ENCODE assay signal across 8 mouse cellular contexts in genomic region chr15:79931496-79932141, GRCm38 (mm10). TPM values are rescaled to one million over a fixed set of nuclear protein-coding genes. Genes with fewer than 3 reads are reported as not detected.
DNase-seq lines count a peak whose midpoint lies in the region; ATAC-seq and TF ChIP-seq lines count a peak whose summit lies in the region.

No protein-coding gene starts in this region.

- intact Hi-C loops in heart, adult 2 months (cut with DNase I), result loop anchor here (5.0 kb wide), 1 partner anchor 99 kb away; the partner anchor contains the start of genes Cbx6 and Npcd

- WGBS in heart, adult 2 months, result 46% methylated on average over 13 of the region's 13 CpGs
- WGBS in bone marrow, adult 2 months, result 39% methylated on average over 13 of the region's 13 CpGs
- 26% methylated on average over 13 of the region's 13 CpGs for WGBS in hindbrain, postnatal 0 days
- 43% methylated on average over 13 of the region's 13 CpGs for WGBS in liver, embryonic 14.5 days (ENCODE audit: insufficient replicate concordance)
- WGBS in stomach, embryonic 16.5 days, result 27% methylated on average over 13 of the region's 13 CpGs

- H3K27ac ChIP-seq in heart, adult 2 months, result peak overlapping the region; percentile 85
- peak overlapping the region; percentile 91 for H3K27ac ChIP-seq in bone marrow, adult 2 months (ENCODE audit: control insufficient read depth, insufficient read depth, low read depth, low read length, poor library complexity)
- no peak overlapping the region for H3K27ac ChIP-seq in hindbrain, postnatal 0 days
- no peak overlapping the region for H3K27ac ChIP-seq in liver, embryonic 14.5 days
- peak overlapping the region; percentile 58; the same call in 1 of the 2 replicates for H3K27ac ChIP-seq in stomach, embryonic 16.5 days (ENCODE audit: low read length)

- no peak for DNase-seq in heart, adult 2 months
- no peak for DNase-seq in heart, adult 8-10 months (ENCODE audit: low spot score)
- DNase-seq in hindbrain, postnatal 0 days (ENCODE audit: low spot score), result no peak
- no peak for DNase-seq in liver, embryonic 14.5 days (ENCODE audit: low read depth in 3 of 3, low spot score in 3 of 3)
- DNase-seq in embryo, embryonic 11 days, result no peak
- no peak for DNase-seq in gastrocnemius, postnatal 10 days

- no peak for ATAC-seq in hindbrain, postnatal 0 days
- ATAC-seq in liver, embryonic 14.5 days (ENCODE audit: insufficient read depth), result no peak
- ATAC-seq in stomach, embryonic 16.5 days (ENCODE audit: insufficient read depth, low FRiP score), result no peak

- TF ChIP-seq EP300 in heart, adult 2 months (IDR thresholded peaks at IDR 0.05; ENCODE audit: insufficient read depth, low read depth, low read length), result no peak
- TF ChIP-seq EP300 in liver, embryonic 14.5 days (IDR thresholded peaks at IDR 0.05; ENCODE audit: low read depth), result no peak

- no peak for TF ChIP-seq CTCF in heart, adult 2 months (IDR thresholded peaks at IDR 0.05)
- TF ChIP-seq CTCF in bone marrow, adult 2 months (IDR thresholded peaks at IDR 0.05; ENCODE audit: control insufficient read depth, insufficient read depth, low read length), result no peak
- no peak for TF ChIP-seq CTCF in hindbrain, postnatal 0 days (IDR thresholded peaks at IDR 0.05; ENCODE audit: low read depth)
- no peak for TF ChIP-seq CTCF in liver, embryonic 14.5 days (IDR thresholded peaks at IDR 0.05; ENCODE audit: low read depth)

- H3K4me3 ChIP-seq in heart, adult 2 months, result peak overlapping the region; percentile 78
- H3K4me3 ChIP-seq in bone marrow, adult 2 months (replicated peaks; ENCODE audit: control insufficient read depth, low read depth, low read length), result peak overlapping the region; percentile 78
- H3K4me3 ChIP-seq in hindbrain, postnatal 0 days (ENCODE audit: low read length), result peak overlapping the region; percentile 54
- H3K4me3 ChIP-seq in liver, embryonic 14.5 days (ENCODE audit: insufficient read depth in 1 of 2, low read depth in 2 of 2, low read length in 2 of 2), result peak overlapping the region; percentile 63 to 83
- H3K4me3 ChIP-seq in stomach, embryonic 16.5 days (replicated peaks; ENCODE audit: low read length), result peak overlapping the region; percentile 59

- peak overlapping the region; percentile 93; the same call in 1 of the 2 replicates for H3K9ac ChIP-seq in heart, adult 2 months (ENCODE audit: low read depth, low read length)
- H3K9ac ChIP-seq in hindbrain, postnatal 0 days (replicated peaks; ENCODE audit: low read length), result no peak overlapping the region
- no peak overlapping the region; the same call in 1 of the 2 replicates for H3K9ac ChIP-seq in liver, embryonic 14.5 days (replicated peaks)
- H3K9ac ChIP-seq in stomach, embryonic 16.5 days (ENCODE audit: low read length), result peak overlapping the region; percentile 76

- no peak for TF ChIP-seq POLR2A in heart, adult 2 months (IDR thresholded peaks at IDR 0.05; ENCODE audit: insufficient read depth, low read depth, low read length)
- TF ChIP-seq POLR2A in bone marrow, adult 2 months (IDR thresholded peaks at IDR 0.05; ENCODE audit: borderline replicate concordance, control insufficient read depth, low read depth, low read length), result no peak

- no peaks in the 10 kb centered on the region for H3K36me3 ChIP-seq in heart, adult 2 months (ENCODE audit: control insufficient read depth, insufficient read depth, low read length)
- H3K36me3 ChIP-seq in hindbrain, postnatal 0 days (ENCODE audit: insufficient read depth, low read length), result no peaks in the 10 kb centered on the region
- no peaks in the 10 kb centered on the region for H3K36me3 ChIP-seq in liver, embryonic 14.5 days (replicated peaks; ENCODE audit: control insufficient read depth, insufficient read depth, low read depth)
- no peaks in the 10 kb centered on the region for H3K36me3 ChIP-seq in stomach, embryonic 16.5 days (ENCODE audit: control insufficient read depth, insufficient read depth, low read length)

- no peaks in the 10 kb centered on the region for H3K9me3 ChIP-seq in hindbrain, postnatal 0 days (ENCODE audit: low read length)
- H3K9me3 ChIP-seq in liver, embryonic 14.5 days (ENCODE audit: control insufficient read depth, low read length), result no peaks in the 10 kb centered on the region
- no peaks in the 10 kb centered on the region for H3K9me3 ChIP-seq in stomach, embryonic 16.5 days (replicated peaks; ENCODE audit: control insufficient read depth, low read length)

- peak overlapping the region; percentile 80 for H3K4me2 ChIP-seq in hindbrain, postnatal 0 days (ENCODE audit: low read depth, low read length)
- H3K4me2 ChIP-seq in liver, embryonic 14.5 days (ENCODE audit: low read depth), result peak overlapping the region; percentile 97
- peak overlapping the region; percentile 67 for H3K4me2 ChIP-seq in stomach, embryonic 16.5 days (ENCODE audit: low read depth, low read length)

- H3K4me1 ChIP-seq in heart, adult 2 months (ENCODE audit: control insufficient read depth, insufficient read depth, low read length), result peaks cover 8% of the 10 kb centered on the region
- no peaks in the 10 kb centered on the region; the same call in 1 of the 2 replicates for H3K4me1 ChIP-seq in bone marrow, adult 2 months (ENCODE audit: control insufficient read depth, insufficient read depth, low read length)
- peaks cover 11% of the 10 kb centered on the region; the same call in 1 of the 2 replicates for H3K4me1 ChIP-seq in hindbrain, postnatal 0 days (ENCODE audit: insufficient read depth, low read length)
- H3K4me1 ChIP-seq in liver, embryonic 14.5 days (replicated peaks; ENCODE audit: control insufficient read depth in 2 of 2, insufficient read depth in 2 of 2, low read length in 1 of 2), result peaks cover 27 to 28% of the 10 kb centered on the region in 2 experiments
- peaks cover 16% of the 10 kb centered on the region for H3K4me1 ChIP-seq in stomach, embryonic 16.5 days (ENCODE audit: control insufficient read depth, insufficient read depth, low read length)

- H3K27me3 ChIP-seq in heart, adult 2 months (ENCODE audit: control insufficient read depth, insufficient read depth, low read length), result peaks cover 1% of the 10 kb centered on the region; the same call in 1 of the 2 replicates
- H3K27me3 ChIP-seq in hindbrain, postnatal 0 days (ENCODE audit: insufficient read depth, low read length), result no peaks in the 10 kb centered on the region
- H3K27me3 ChIP-seq in liver, embryonic 14.5 days (ENCODE audit: control insufficient read depth, insufficient read depth, low read length), result peaks cover 42% of the 10 kb centered on the region
- H3K27me3 ChIP-seq in stomach, embryonic 16.5 days (ENCODE audit: control insufficient read depth, insufficient read depth, low read length), result peaks cover 18% of the 10 kb centered on the region; the same call in 1 of the 2 replicates

- no peaks in the 10 kb centered on the region for H3K79me2 ChIP-seq in heart, adult 2 months (replicated peaks; ENCODE audit: control insufficient read depth, insufficient read depth, low read length)

RNA-seq across cellular contexts. Expression of gene Cbx7, which starts 39.3 kb away (rescaled TPM):
- total RNA-seq in heart, adult 2 months (2021), result 10 to 100 TPM; 18.9 to 21.7 TPM
- 21.4 and 31.6 TPM in 2 replicates for polyA plus RNA-seq in heart, adult 2 months (2012; rRNA removed)
- total RNA-seq in heart, adult 8-10 months (2022), result 10 to 100 TPM; 18.7 to 28.2 (median 21.1) TPM
- polyA plus RNA-seq in bone marrow, adult 2 months (2011; ENCODE audit: insufficient read depth, insufficient read length, low replicate concordance, missing spikeins), result 16.8 and 22.5 TPM in 2 replicates
- total RNA-seq in hindbrain, postnatal 0 days (2014; rRNA removed), result 5.1 and 9.5 TPM in 2 replicates
- 2.9 and 3.1 TPM in 2 replicates for polyA plus RNA-seq in hindbrain, postnatal 0 days (2015; fragmentation: Nextera tagmentation; extraction: Ambion mirVana)
- 2.5 and 2.6 TPM in 2 replicates for polyA plus RNA-seq in liver, embryonic 14.5 days (2012; rRNA removed)
- 0.62 and 1.3 TPM in 2 replicates for polyA plus RNA-seq in liver, embryonic 14.5 days (2014; fragmentation: Nextera tagmentation; extraction: Ambion mirVana)
- 5.7 and 6.9 TPM in 2 replicates for polyA plus RNA-seq in stomach, embryonic 16.5 days (2015; fragmentation: Nextera tagmentation; extraction: Ambion mirVana)
- 1 to 10 TPM; 2.9 to 4.1 TPM for total RNA-seq in gastrocnemius, postnatal 10 days (2021)

RNA-seq across cellular contexts. Expression of gene Apobec3, which starts 40.2 kb away (rescaled TPM):
- total RNA-seq in heart, adult 2 months (2021), result 1 to 10 TPM; 6.8 to 7.1 TPM
- polyA plus RNA-seq in heart, adult 2 months (2012; rRNA removed), result 13.9 and 16.3 TPM in 2 replicates
- total RNA-seq in heart, adult 8-10 months (2022), result 1 to 10 TPM; 7.2 to 8.4 (median 8.0) TPM
- 104 and 140 TPM in 2 replicates for polyA plus RNA-seq in bone marrow, adult 2 months (2011; ENCODE audit: insufficient read depth, insufficient read length, low replicate concordance, missing spikeins)
- 3.5 and 5.3 TPM in 2 replicates for total RNA-seq in hindbrain, postnatal 0 days (2014; rRNA removed)
- 3.9 and 4.5 TPM in 2 replicates for polyA plus RNA-seq in hindbrain, postnatal 0 days (2015; fragmentation: Nextera tagmentation; extraction: Ambion mirVana)
- polyA plus RNA-seq in liver, embryonic 14.5 days (2012; rRNA removed), result 23.5 and 29.8 TPM in 2 replicates
- 34.3 and 35.9 TPM in 2 replicates for polyA plus RNA-seq in liver, embryonic 14.5 days (2014; fragmentation: Nextera tagmentation; extraction: Ambion mirVana)
- 31.5 and 31.9 TPM in 2 replicates for polyA plus RNA-seq in stomach, embryonic 16.5 days (2015; fragmentation: Nextera tagmentation; extraction: Ambion mirVana)
- 10 to 100 TPM in 1 of 2 experiments, 1 to 10 TPM in 1; 7.5 to 11.8 TPM for total RNA-seq in gastrocnemius, postnatal 10 days (2021)

Comparison
In these comparisons a context has a peak if more than half of its experiments do, and no peak if none do; other contexts are left out.
1. H3K27ac ChIP-seq: peak in heart, adult 2 months (single experiment), bone marrow, adult 2 months (single experiment) and stomach, embryonic 16.5 days (single experiment); none in hindbrain, postnatal 0 days (single experiment) and liver, embryonic 14.5 days (single experiment).
2. H3K9ac ChIP-seq: peak in heart, adult 2 months (single experiment) and stomach, embryonic 16.5 days (single experiment); none in hindbrain, postnatal 0 days (single experiment) and liver, embryonic 14.5 days (single experiment).
3. Peak in every context shown above with its lines, with median percentiles within 50 percentile points of each other: H3K4me3 ChIP-seq and H3K4me2 ChIP-seq.